Mouse (Mus musculus): Measurements from ENCODE around the gene Trpc3. TPM values are rescaled to one million over a fixed set of nuclear protein-coding genes. Genes with fewer than 3 reads are reported as not detected.

Gene Trpc3
- polyA plus RNA-seq, 1 experiment from 2014 or later = 13.4 TPM

DNA sequence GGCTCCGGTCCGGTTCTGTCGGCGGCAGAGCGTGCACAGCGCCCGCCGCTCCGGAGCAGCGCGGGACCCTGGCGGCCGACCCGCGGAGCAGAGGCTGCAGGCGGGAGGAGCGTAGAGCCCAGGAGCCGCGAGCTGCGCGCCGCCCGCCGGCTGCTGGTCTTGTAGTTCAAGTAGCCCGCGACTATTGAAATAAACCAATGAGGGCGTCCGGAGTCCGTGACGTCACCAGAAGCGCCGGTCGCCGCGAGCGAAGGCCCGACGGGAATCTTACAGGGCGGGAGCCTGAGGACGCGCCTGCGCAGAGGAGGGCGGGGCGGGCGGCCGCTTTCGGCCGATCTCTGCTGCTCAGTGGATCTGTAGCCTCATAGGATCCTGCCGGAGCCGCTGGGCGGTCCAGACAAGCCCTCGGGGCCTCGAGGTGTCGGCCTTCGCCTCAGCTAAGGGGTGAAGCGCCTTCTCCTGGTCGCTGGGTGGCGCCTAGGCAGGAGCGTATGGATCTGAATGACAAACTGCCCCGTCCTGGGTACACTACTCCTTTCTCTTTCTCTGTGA is 118.1 kb downstream of the Trpc3 start, which contains the start of gene Ccna2:
Ccna2 (minus strand) TSS at position 324 of the 552 bp plus-strand sequence.
- H3K4me1 ChIP-seq (replicated peaks) = peaks cover 15% of the 10 kb centered on the region
- H3K4me3 ChIP-seq = peak within 1 kb of the TSS; percentile 77
- H3K9ac ChIP-seq = peak within 1 kb of the TSS; percentile 60
- no peaks in the 10 kb centered on the region for H3K27me3 ChIP-seq
- peaks cover 16% of the 10 kb centered on the region for H3K36me3 ChIP-seq
- no peaks in the 10 kb centered on the region for H3K9me3 ChIP-seq
- WGBS = under 1% methylated on average over 60 of the region's 60 CpGs
- H3K4me2 ChIP-seq = peak within 1 kb of the TSS; percentile 99
- peak; percentile 100 for ATAC-seq (ENCODE audit: low FRiP score, low read depth)
- H3K27ac ChIP-seq (replicated peaks) = peak within 1 kb of the TSS; percentile 90

DNA sequence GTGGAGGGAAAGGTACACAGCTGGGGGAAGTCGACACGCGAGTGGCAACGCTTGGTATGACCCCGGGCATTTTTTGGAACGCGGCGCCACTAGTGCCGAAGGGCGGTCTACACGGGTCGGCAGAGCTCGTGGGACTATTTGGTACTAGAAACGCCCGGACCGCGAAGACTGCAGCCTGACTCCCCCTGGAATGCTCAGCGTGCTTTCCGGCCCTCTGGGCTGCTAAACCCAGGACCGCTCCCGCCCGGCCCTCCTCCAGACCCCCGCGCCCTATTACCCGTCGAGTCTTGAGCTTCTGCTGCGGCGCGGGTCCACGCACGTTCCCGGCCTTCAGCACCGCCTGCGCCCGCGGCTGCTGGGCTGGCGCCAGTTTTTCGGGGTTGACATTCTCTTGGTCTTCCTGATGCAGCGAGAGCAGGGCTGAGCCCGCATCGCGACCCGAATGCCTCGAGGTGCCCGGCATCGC is 118.6 kb downstream of the Trpc3 start:
- H3K9me3 ChIP-seq = no peaks in the 10 kb centered on the region
- H3K27ac ChIP-seq (replicated peaks) = no peak overlapping the region
- no peaks in the 10 kb centered on the region for H3K27me3 ChIP-seq
- no peak; the same call in 1 of the 2 replicates for ATAC-seq (ENCODE audit: low FRiP score, low read depth)
- H3K9ac ChIP-seq = peak overlapping the region; percentile 44
- under 1% methylated on average over 46 of the region's 46 CpGs for whole genome bisulfite sequencing
- H3K4me1 ChIP-seq (replicated peaks) = peaks cover 15% of the 10 kb centered on the region
- H3K36me3 ChIP-seq = peaks cover 21% of the 10 kb centered on the region
- H3K4me3 ChIP-seq = peak overlapping the region; percentile 77
- H3K4me2 ChIP-seq = peak overlapping the region; percentile 99

Other genes with a start within 250 kb of the Trpc3 start
- 70.3 and 88.7 TPM in 2 replicates for gene Anxa5, start 214.3 kb downstream of the Trpc3 start, polyA plus RNA-seq (2015; fragmentation: Nextera tagmentation; extraction: Ambion mirVana)
- 0.22 TPM in 1 of 2 replicates, not detected in the other for gene 1810062G17Rik, start 214.2 kb downstream of the Trpc3 start, polyA plus RNA-seq (2015; fragmentation: Nextera tagmentation; extraction: Ambion mirVana)
- gene Gm11549, start 168.4 kb downstream of the Trpc3 start, polyA plus RNA-seq (2015; fragmentation: Nextera tagmentation; extraction: Ambion mirVana) = 0.54 and 1.00 TPM in 2 replicates
- 77.9 and 82.7 TPM in 2 replicates for gene Exosc9, start 137.6 kb downstream of the Trpc3 start, polyA plus RNA-seq (2015; fragmentation: Nextera tagmentation; extraction: Ambion mirVana)
- 37.7 and 46.5 TPM in 2 replicates for gene Ccna2, start 118.0 kb downstream of the Trpc3 start, polyA plus RNA-seq (2015; fragmentation: Nextera tagmentation; extraction: Ambion mirVana)
- gene Bbs7, start 76.7 kb downstream of the Trpc3 start, polyA plus RNA-seq (2015; fragmentation: Nextera tagmentation; extraction: Ambion mirVana) = 23.2 TPM in 2 replicates
- 77.2 and 82.2 TPM in 2 replicates for gene 4932438A13Rik, start 172.9 kb upstream of the Trpc3 start, polyA plus RNA-seq (2015; fragmentation: Nextera tagmentation; extraction: Ambion mirVana)

Data from hindbrain, embryonic 15.5 days (tissue).